Mouse (Mus musculus): ENCODE measurements at regions not wholly inside any gene's neighbourhood (a gene's known extent, or its start where the extent isn't known, plus 50 kb on each side); places are given as distances from the start of the nearest gene placed in this dataset.

- no peak for TF ChIP-seq CTCF (IDR thresholded peaks at IDR 0.05; ENCODE audit: insufficient read depth, low read length)
- TF ChIP-seq POLR2A (IDR thresholded peaks at IDR 0.05; ENCODE audit: borderline replicate concordance, extremely low read depth, low read depth, low read length) = no peak
These were observed 248.3 kb upstream of the Pmfbp1 start for GRCm38 (mm10) chr8:109245526-109245925.

Data from lung, adult 2 months (tissue).